Mouse (Mus musculus) cerebral cortex, adult 2 months (tissue): ENCODE measurements around the gene Rplp2.

Experiments
- WGBS: fragments of 180-500 bp; shearing (Covaris S2); methylation state at CpG from one replicate; pipeline ENCODE4 v1.1.7; 2018; 5-methylcytosine and 5-hydroxymethylcytosine counted together

The Rplp2 gene

GRCm38 (mm10) chr7:141447110-141447991, at the start of gene Rplp2:
TSS of gene Rplp2 (plus strand) at chr7:141447370.
- WGBS = under 1% methylated on average over 63 of the region's 63 CpGs

- WGBS = 32% methylated on average over 5 of the region's 5 CpGs
Measured at GRCm38 (mm10) chr7:141403305-141403704, 43.9 kb upstream of the Rplp2 start.

- whole genome bisulfite sequencing = 72% methylated on average over 4 of the region's 4 CpGs
Measured at GRCm38 (mm10) chr7:141405466-141405865, 41.7 kb upstream of the Rplp2 start.

GRCm38 (mm10) chr7:141407670-141408069, 39.5 kb upstream of the Rplp2 start:
- 94% methylated on average over 7 of the region's 7 CpGs for WGBS

- WGBS = 6% methylated on average over 11 of the region's 11 CpGs
Measured at GRCm38 (mm10) chr7:141408833-141409232, 38.3 kb upstream of the Rplp2 start.

- 81% methylated on average over 8 of the region's 8 CpGs for WGBS
Measured at GRCm38 (mm10) chr7:141410631-141411030, 36.5 kb upstream of the Rplp2 start.

GRCm38 (mm10) chr7:141411667-141412066, 35.5 kb upstream of the Rplp2 start:
- WGBS = 95% methylated on average over 1 of the region's 1 CpGs

GRCm38 (mm10) chr7:141413331-141413730, 33.8 kb upstream of the Rplp2 start:
- 3% methylated on average over 16 of the region's 16 CpGs for WGBS

GRCm38 (mm10) chr7:141413809-141414584, 33.2 kb upstream of the Rplp2 start, which contains the start of gene Gatd1:
TSS of gene Gatd1 (minus strand) at chr7:141414136.
- under 1% methylated on average over 53 of the region's 56 CpGs for WGBS

GRCm38 (mm10) chr7:141416144-141416841, 30.9 kb upstream of the Rplp2 start:
- WGBS = 89% methylated on average over 6 of the region's 6 CpGs

- 80% methylated on average over 8 of the region's 8 CpGs for WGBS
Measured at GRCm38 (mm10) chr7:141417731-141418681, 29.2 kb upstream of the Rplp2 start.

GRCm38 (mm10) chr7:141418970-141419369, 28.2 kb upstream of the Rplp2 start:
- 47% methylated on average over 7 of the region's 7 CpGs for WGBS

GRCm38 (mm10) chr7:141420030-141420702, 27.0 kb upstream of the Rplp2 start:
- 87% methylated on average over 9 of the region's 9 CpGs for WGBS

GRCm38 (mm10) chr7:141423811-141424210, 23.4 kb upstream of the Rplp2 start:
- 77% methylated on average over 4 of the region's 4 CpGs for WGBS

GRCm38 (mm10) chr7:141426948-141427730, 20.0 kb upstream of the Rplp2 start:
- WGBS = 86% methylated on average over 12 of the region's 12 CpGs

- WGBS = 42% methylated on average over 5 of the region's 5 CpGs
Measured at GRCm38 (mm10) chr7:141428701-141429100, 18.5 kb upstream of the Rplp2 start.

GRCm38 (mm10) chr7:141429310-141429709, 17.9 kb upstream of the Rplp2 start, which contains the start of gene Cend1:
TSS of gene Cend1 (minus strand) at chr7:141429491.
- WGBS = 6% methylated on average over 19 of the region's 19 CpGs

GRCm38 (mm10) chr7:141429840-141430584, 17.2 kb upstream of the Rplp2 start:
- 59% methylated on average over 9 of the region's 9 CpGs for WGBS
